Mouse (Mus musculus): ENCODE data around the gene Caln1. TPM values are rescaled to one million over a fixed set of nuclear protein-coding genes. Genes with fewer than 3 reads are reported as not detected.

Gene Caln1
- 79.7 and 94.7 TPM in 2 replicates for polyA plus RNA-seq (2021; fragmentation: Nextera tagmentation)
- long read RNA-seq, experiment 1, full-length matches to known transcripts, result 90 of 180 reads
- long read RNA-seq, experiment 1, partial matches to known transcripts, result 28 of 180 reads
- long read RNA-seq, experiment 1, other reads (novel, unspliced or antisense), result 62 of 180 reads
- long read RNA-seq, experiment 2, full-length matches to known transcripts, result 322 of 546 reads
- long read RNA-seq, experiment 2, partial matches to known transcripts, result 34 of 546 reads
- long read RNA-seq, experiment 2, other reads (novel, unspliced or antisense), result 190 of 546 reads

DNA sequence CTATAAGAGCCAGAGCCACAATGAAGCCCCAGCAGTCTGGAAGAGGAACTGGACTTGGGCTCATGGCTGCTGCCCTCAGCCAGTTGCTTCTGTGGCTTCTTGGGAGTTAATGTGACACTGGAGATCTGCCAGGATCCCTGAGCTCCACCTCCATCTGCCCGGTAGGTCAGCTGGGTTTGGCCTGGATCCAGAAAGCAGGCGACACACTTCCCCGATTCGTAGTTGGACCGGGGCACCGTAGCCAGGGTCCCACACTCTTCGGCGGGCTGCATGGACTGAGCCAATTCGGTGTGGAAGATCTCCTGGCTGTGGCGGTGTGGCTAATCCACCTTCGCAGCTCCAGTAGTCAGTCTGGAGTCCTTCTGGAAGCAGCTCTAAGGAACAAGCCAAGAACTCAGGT lies at the start of gene Caln1:
TSS of gene Caln1 (plus strand) at position 219 of the 400 bp plus-strand sequence.

DNA sequence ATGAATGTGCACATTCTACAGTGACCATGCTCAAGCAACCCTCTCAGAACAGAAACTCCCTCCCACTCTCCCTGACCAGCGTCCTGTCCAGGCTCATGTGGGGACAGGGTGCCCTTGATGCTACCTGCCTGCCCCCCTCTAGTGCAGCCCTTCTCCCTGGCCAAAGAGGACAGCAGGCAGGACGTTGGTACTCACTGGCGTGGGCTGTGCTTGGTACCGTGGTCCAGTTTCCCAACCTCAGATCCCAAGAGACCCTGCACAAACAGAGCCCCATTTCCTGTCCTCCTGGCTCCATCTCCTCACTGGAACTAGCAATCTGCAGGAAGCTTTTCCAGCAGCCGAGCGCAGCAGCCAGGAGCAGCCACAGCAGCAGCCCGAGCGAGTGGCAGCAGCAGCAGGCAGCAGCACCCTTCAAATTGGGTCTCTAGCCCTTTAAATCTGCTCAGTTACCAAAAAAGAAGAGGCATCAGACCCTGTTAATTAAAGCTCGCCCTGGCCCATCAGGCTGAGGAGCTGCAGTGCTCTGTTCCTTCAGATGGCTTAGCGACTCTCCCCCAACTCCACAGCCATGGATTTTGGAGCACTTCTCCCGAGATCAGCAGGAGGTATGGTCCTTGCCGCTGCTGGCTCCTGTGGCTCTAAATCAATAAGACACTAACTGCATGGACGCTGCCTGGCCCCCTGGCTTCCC lies 15.1 kb downstream of the Caln1 start, which contains the start of gene A330070K13Rik:
TSS of gene A330070K13Rik (minus strand) at position 410 of the 691 bp plus-strand sequence.

Other genes with a start within 250 kb of the Caln1 start
- 10.1 and 11.5 TPM in 2 replicates for gene Kctd7, start 224.6 kb upstream of the Caln1 start, polyA plus RNA-seq (2021; fragmentation: Nextera tagmentation)
- gene Rabgef1, start 197.7 kb upstream of the Caln1 start, polyA plus RNA-seq (2021; fragmentation: Nextera tagmentation), result 26.1 and 27.5 TPM in 2 replicates
- 19.4 TPM in 2 replicates for gene Tmem248, start 152.4 kb upstream of the Caln1 start, polyA plus RNA-seq (2021; fragmentation: Nextera tagmentation)
- 118 and 126 TPM in 2 replicates for gene Sbds, start 113.9 kb upstream of the Caln1 start, polyA plus RNA-seq (2021; fragmentation: Nextera tagmentation)
- 11.2 and 12.1 TPM in 2 replicates for gene Tyw1, start 113.8 kb upstream of the Caln1 start, polyA plus RNA-seq (2021; fragmentation: Nextera tagmentation)
- 4.9 and 5.6 TPM in 2 replicates for gene A330070K13Rik, start 15.2 kb downstream of the Caln1 start, polyA plus RNA-seq (2021; fragmentation: Nextera tagmentation)

Measured in layer of hippocampus, adult 6 months (tissue).